Mouse (Mus musculus) G1E (cell line): ENCODE results near the gene Nudt8.

ENCODE experiments used
- CTCF ChIP-seq: IDR thresholded peaks from 2 replicates; pipeline ENCODE4 v1.5.1; 2012; ENCODE audit warnings: low read depth, low read length, inconsistent platforms, mixed read lengths
- POLR2AphosphoS5 ChIP-seq: IDR thresholded peaks from 2 replicates; pipeline ENCODE4 v1.6.1; 2012; ENCODE audit warnings: low read depth, low read length, inconsistent platforms; ENCODE audit not compliant: insufficient replicate concordance
- TAL1 ChIP-seq: conservative IDR thresholded peaks from 2 replicates; pipeline ENCODE4 v1.6.1; 2012; ENCODE audit warnings: low read depth, low read length, inconsistent platforms, mixed read lengths

- TF ChIP-seq CTCF (no peak), TAL1 (no peak), POLR2AphosphoS5 (no peak)
Observed at GRCm38 (mm10) chr19:3967258-3967657, 33.1 kb upstream of the Nudt8 start.
